Mouse (Mus musculus): Measurements from ENCODE around the gene 1700047I17Rik2. TPM values are rescaled to one million over a fixed set of nuclear protein-coding genes. Genes with fewer than 3 reads are reported as not detected.
"Not testable (repeated sequence)": the region's sequence is repeated elsewhere in the genome, so short reads cannot be mapped to it uniquely, and the experiment has no call there.

1700047I17Rik2 gene
- 1 to 10 TPM; 3.9 to 7.1 TPM for total RNA-seq (2021)
- long read RNA-seq, transcript 1700047I17Rik2-201 (5 exons, 3,863 nt): major isoform, 11 of 19 reads
- long read RNA-seq, partial matches to known transcripts: 0 of 19 reads
- long read RNA-seq, other reads (novel, unspliced or antisense): 8 of 19 reads

GRCm38 (mm10) chr12:55199306-55199705 lies at the start of gene 1700047I17Rik2:
Gene 1700047I17Rik2, plus strand, starts transcription at chr12:55199592.
- DNase-seq (ENCODE audit: low spot score in 2 of 2): not testable (repeated sequence)

GRCm38 (mm10) chr12:55154559-55155448 lies 44.6 kb upstream of the 1700047I17Rik2 start, which contains the start of gene Srp54b:
Gene Srp54b, plus strand, starts transcription at chr12:55155104.
- DNase-seq (ENCODE audit: low spot score in 2 of 2): not testable (repeated sequence)

GRCm38 (mm10) chr12:55155449-55155783 lies 44.0 kb upstream of the 1700047I17Rik2 start:
- not testable (repeated sequence) for DNase-seq (ENCODE audit: low spot score in 2 of 2)

- not testable (repeated sequence) for DNase-seq (ENCODE audit: low spot score in 2 of 2)
Measured at GRCm38 (mm10) chr12:55167034-55167557, 32.3 kb upstream of the 1700047I17Rik2 start.

- not testable (repeated sequence) for DNase-seq (ENCODE audit: low spot score in 2 of 2)
Measured at GRCm38 (mm10) chr12:55187686-55188085, 11.7 kb upstream of the 1700047I17Rik2 start.

GRCm38 (mm10) chr12:55189127-55189526 lies 10.3 kb upstream of the 1700047I17Rik2 start:
- not testable (repeated sequence) for DNase-seq (ENCODE audit: low spot score in 2 of 2)

- DNase-seq (ENCODE audit: low spot score in 2 of 2): not testable (repeated sequence)
Measured at GRCm38 (mm10) chr12:55199799-55200198, 407 bp downstream of the 1700047I17Rik2 start.

GRCm38 (mm10) chr12:55212944-55213343 lies 13.6 kb downstream of the 1700047I17Rik2 start:
- DNase-seq (ENCODE audit: low spot score in 2 of 2): not testable (repeated sequence)

GRCm38 (mm10) chr12:55229626-55230519 lies 30.5 kb downstream of the 1700047I17Rik2 start, which contains the start of gene Srp54c:
Gene Srp54c, plus strand, starts transcription at chr12:55230168.
- not testable (repeated sequence) for DNase-seq (ENCODE audit: low spot score in 2 of 2)

- DNase-seq (ENCODE audit: low spot score in 2 of 2): not testable (repeated sequence)
Measured at GRCm38 (mm10) chr12:55230520-55230861, 31.1 kb downstream of the 1700047I17Rik2 start.

- not testable (repeated sequence) for DNase-seq (ENCODE audit: low spot score in 2 of 2)
Measured at GRCm38 (mm10) chr12:55242243-55242642, 42.9 kb downstream of the 1700047I17Rik2 start.

GRCm38 (mm10) chr12:55261950-55262349 lies 62.6 kb downstream of the 1700047I17Rik2 start:
- DNase-seq (ENCODE audit: low spot score in 2 of 2): not testable (repeated sequence)

- DNase-seq (ENCODE audit: low spot score in 2 of 2): not testable (repeated sequence)
Measured at GRCm38 (mm10) chr12:55263385-55263784, 64.0 kb downstream of the 1700047I17Rik2 start.

Other genes starting within 250 kb of the 1700047I17Rik2 start
- gene Gm20403, start 213.1 kb upstream of the 1700047I17Rik2 start, total RNA-seq (2021): not detected
- gene Baz1a, start 185.2 kb upstream of the 1700047I17Rik2 start, total RNA-seq (2021): 1 to 10 TPM in 1 of 2 experiments, under 1 TPM in 1; 0.58 to 1.0 TPM
- gene 2700097O09Rik, start 119.5 kb upstream of the 1700047I17Rik2 start, total RNA-seq (2021): 10 to 100 TPM in 1 of 2 experiments, 1 to 10 TPM in 1; 8.2 to 10.9 TPM
- gene Srp54a, start 119.3 kb upstream of the 1700047I17Rik2 start, total RNA-seq (2021): 10 to 100 TPM; 84.1 to 90.0 TPM
- 10 to 100 TPM; 11.2 to 13.4 TPM for gene Fam177a, start 75.1 kb upstream of the 1700047I17Rik2 start, total RNA-seq (2021)
- gene Srp54b, start 44.5 kb upstream of the 1700047I17Rik2 start, total RNA-seq (2021): 10 to 100 TPM; 51.8 to 56.0 TPM
- 10 to 100 TPM; 32.4 to 34.8 TPM for gene Srp54c, start 30.6 kb downstream of the 1700047I17Rik2 start, total RNA-seq (2021)
- gene 1110008L16Rik, start 100.0 kb downstream of the 1700047I17Rik2 start, total RNA-seq (2021): 1 to 10 TPM; 7.5 to 9.2 TPM
- gene Ppp2r3c, start 103.4 kb downstream of the 1700047I17Rik2 start, total RNA-seq (2021): 10 to 100 TPM; 10.9 to 11.3 TPM
- 100 to 1,000 TPM; 140 to 142 TPM for gene Psma6, start 184.6 kb downstream of the 1700047I17Rik2 start, total RNA-seq (2021)

Data from layer of hippocampus, adult 18-20 months (tissue).